Mouse (Mus musculus) G1E-ER4 (cell line): ENCODE data around the gene Vmn2r77. TPM values are rescaled to one million over a fixed set of nuclear protein-coding genes. Genes with fewer than 3 reads are reported as not detected.

ENCODE experiments used
- GATA1 ChIP-seq: IDR thresholded peaks from one replicate; pipeline ENCODE4 v1.8.0; 2012; ENCODE audit warnings: low read length, inconsistent platforms
- polyA plus RNA-seq: library from polyadenylated mRNA; stranded (reverse); fragments of >175 nt; gene quantifications from 2 replicates; pipeline ENCODE4 v1.2.3, GENCODE M21; 2012

The Vmn2r77 gene
- not detected in 2 replicates for polyA plus RNA-seq

GRCm38 (mm10) chr7:86794727-86795126, at the start of gene Vmn2r77:
Vmn2r77 (plus strand) TSS chr7:86795027.
- TF ChIP-seq GATA1: no peak

GRCm38 (mm10) chr7:86760751-86761150, 34.1 kb upstream of the Vmn2r77 start:
- no peak for TF ChIP-seq GATA1

GRCm38 (mm10) chr7:86764628-86765027, 30.2 kb upstream of the Vmn2r77 start:
- no peak for TF ChIP-seq GATA1

- no peak for TF ChIP-seq GATA1
These were observed 23.2 kb upstream of the Vmn2r77 start for GRCm38 (mm10) chr7:86771621-86772020.

GRCm38 (mm10) chr7:86775617-86776325, 19.1 kb upstream of the Vmn2r77 start, which contains the start of gene Folh1:
Folh1 (minus strand) TSS chr7:86775943.
- no peak for TF ChIP-seq GATA1

- TF ChIP-seq GATA1: no peak
These were observed 21.6 kb downstream of the Vmn2r77 start for GRCm38 (mm10) chr7:86816466-86816865.

Other genes with a start within 250 kb of the Vmn2r77 start
- gene Olfr295, start 211.2 kb upstream of the Vmn2r77 start, polyA plus RNA-seq: not detected in 2 replicates
- not detected in 2 replicates for gene Olfr294, start 178.4 kb upstream of the Vmn2r77 start, polyA plus RNA-seq
- not detected in 2 replicates for gene Olfr293, start 146.0 kb upstream of the Vmn2r77 start, polyA plus RNA-seq
- not detected in 2 replicates for gene Olfr292, start 106.7 kb upstream of the Vmn2r77 start, polyA plus RNA-seq
- gene Folh1, start 19.1 kb upstream of the Vmn2r77 start, polyA plus RNA-seq: not detected in 2 replicates
- gene Vmn2r78, start 120.1 kb downstream of the Vmn2r77 start, polyA plus RNA-seq: not detected in 2 replicates
- gene Vmn2r79, start 201.1 kb downstream of the Vmn2r77 start, polyA plus RNA-seq: not detected in 2 replicates